Mouse (Mus musculus) brown adipose tissue, adult 24 weeks (tissue): ENCODE data around the gene Tmem79. TPM values are rescaled to one million over a fixed set of nuclear protein-coding genes. Genes with fewer than 3 reads are reported as not detected.

ENCODE experiments used
- H3K27ac ChIP-seq: fragments of 200-500 bp; replicated peaks from 2 replicates; pipeline ENCODE4 v1.5.1; 2012; ENCODE audit warnings: low read depth, mild to moderate bottlenecking, low read length
- H3K4me1 ChIP-seq: fragments of 200-500 bp; 2 replicates; pipeline ENCODE4 v1.6.1; 2012; ENCODE audit warnings: low read length, mixed read lengths; ENCODE audit not compliant: control insufficient read depth, insufficient read depth, insufficient read length
- H3K4me3 ChIP-seq: fragments of 200-500 bp; 2 replicates; pipeline ENCODE4 v1.5.1; 2012; ENCODE audit warnings: low read depth, mild to moderate bottlenecking, low read length, moderate library complexity; ENCODE audit not compliant: insufficient read depth
- polyA plus RNA-seq: library from polyadenylated mRNA; stranded (reverse); fragments of >200 nt; gene quantifications from 2 replicates; pipeline ENCODE4 v1.2.4, GENCODE M21; 2012; ENCODE audit not compliant: missing spikeins, insufficient read depth, insufficient read length

The Tmem79 gene
- polyA plus RNA-seq, 1 experiment = 89.9 TPM

DNA sequence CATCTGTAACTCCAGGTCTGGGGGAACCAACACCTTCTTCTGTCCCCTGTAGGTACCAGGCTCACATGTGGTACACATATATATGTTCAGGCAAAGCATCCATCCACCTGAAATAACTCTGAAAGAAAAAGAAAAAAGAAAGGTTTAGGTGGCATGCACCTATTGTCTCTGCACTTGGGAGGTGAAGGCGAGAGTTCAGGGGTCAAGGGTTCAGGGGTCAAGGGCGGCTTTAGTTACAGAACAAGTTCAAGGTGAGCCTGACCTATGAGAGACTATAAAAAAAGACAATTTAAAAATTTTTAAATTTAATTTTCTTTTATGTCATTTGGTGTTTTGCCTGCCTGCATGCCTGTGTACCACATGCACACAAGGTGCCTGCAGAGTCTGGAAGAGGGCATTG is 55.9 kb downstream of the Tmem79 start:
- Histone ChIP-seq H3K4me3 (no peak overlapping the region), H3K27ac (no peak overlapping the region), H3K4me1 (no peaks in the 10 kb centered on the region)

Other genes starting within 250 kb of the Tmem79 start
- gene Mef2d, start 193.8 kb downstream of the Tmem79 start, polyA plus RNA-seq = 34.8 and 50.0 TPM in 2 replicates
- gene Rhbg, start 81.4 kb downstream of the Tmem79 start, polyA plus RNA-seq = not detected in 2 replicates
- not detected in 2 replicates for gene Gm38392, start 48.9 kb downstream of the Tmem79 start, polyA plus RNA-seq
- gene Tsacc, start 39.1 kb downstream of the Tmem79 start, polyA plus RNA-seq = 12.9 and 20.4 TPM in 2 replicates
- 120 and 173 TPM in 2 replicates for gene Cct3, start 39.0 kb downstream of the Tmem79 start, polyA plus RNA-seq
- 96.8 and 101 TPM in 2 replicates for gene Glmp, start 11.1 kb downstream of the Tmem79 start, polyA plus RNA-seq
- gene Smg5, start 112 bp upstream of the Tmem79 start, polyA plus RNA-seq = 14.2 and 24.1 TPM in 2 replicates
- gene Paqr6, start 28.4 kb upstream of the Tmem79 start, polyA plus RNA-seq = 2.1 TPM in 2 replicates
- not detected in 2 replicates for gene Bglap3, start 36.6 kb upstream of the Tmem79 start, polyA plus RNA-seq
- gene Bglap2, start 42.6 kb upstream of the Tmem79 start, polyA plus RNA-seq = not detected in 2 replicates
- gene Bglap, start 48.3 kb upstream of the Tmem79 start, polyA plus RNA-seq = not detected in 2 replicates
- 25.1 and 30.8 TPM in 2 replicates for gene Pmf1, start 74.2 kb upstream of the Tmem79 start, polyA plus RNA-seq
- gene Slc25a44, start 89.0 kb upstream of the Tmem79 start, polyA plus RNA-seq = 71.0 and 78.1 TPM in 2 replicates
- gene Sema4a, start 125.0 kb upstream of the Tmem79 start, polyA plus RNA-seq = 25.7 and 30.2 TPM in 2 replicates
- 33.8 and 35.7 TPM in 2 replicates for gene Lmna, start 173.8 kb upstream of the Tmem79 start, polyA plus RNA-seq
- gene Mex3a, start 196.2 kb upstream of the Tmem79 start, polyA plus RNA-seq = 0.16 and 0.21 TPM in 2 replicates
- not detected in 2 replicates for gene Rab25, start 212.2 kb upstream of the Tmem79 start, polyA plus RNA-seq
- gene Lamtor2, start 216.9 kb upstream of the Tmem79 start, polyA plus RNA-seq = 209 and 224 TPM in 2 replicates
- gene Ubqln4, start 217.6 kb upstream of the Tmem79 start, polyA plus RNA-seq = 36.6 and 42.2 TPM in 2 replicates
- gene Ssr2, start 239.7 kb upstream of the Tmem79 start, polyA plus RNA-seq = 84.2 and 89.0 TPM in 2 replicates